Mouse (Mus musculus) spleen, postnatal 4 days (tissue): Measurements from ENCODE around the gene Rabggtb.
A peak's percentile ranks its signal among the peaks of the same experiment; 100 is the strongest.

Experiments used
- DNase-seq, 2 experiments: peaks; one replicate each; pipeline ENCODE4 v3.0.0; 2022; ENCODE audit warnings: low spot score in 2 of 2

The Rabggtb gene

GRCm38 (mm10) chr3:153912546-153913509, at the start of gene Rabggtb:
TSS of gene Rabggtb (minus strand) at chr3:153913009.
- DNase-seq = peak; percentile 96 to 98

- DNase-seq = no peak
These were observed 49.0 kb upstream of the Rabggtb start for GRCm38 (mm10) chr3:153961632-153962389.

- no peak for DNase-seq
These were observed 48.1 kb upstream of the Rabggtb start for GRCm38 (mm10) chr3:153960884-153961283.

- no peak for DNase-seq
These were observed 47.0 kb upstream of the Rabggtb start for GRCm38 (mm10) chr3:153959731-153960207.

GRCm38 (mm10) chr3:153959035-153959730, 46.4 kb upstream of the Rabggtb start:
- no peak for DNase-seq

GRCm38 (mm10) chr3:153957916-153958315, 45.1 kb upstream of the Rabggtb start:
- no peak for DNase-seq

- DNase-seq = no peak
These were observed 35.4 kb upstream of the Rabggtb start for GRCm38 (mm10) chr3:153948176-153948575.

GRCm38 (mm10) chr3:153947271-153947670, 34.5 kb upstream of the Rabggtb start:
- DNase-seq = no peak

- DNase-seq = peak; percentile 97 to 99
These were observed 31.7 kb upstream of the Rabggtb start, which contains the start of gene Acadm for GRCm38 (mm10) chr3:153944335-153944990. TSS of gene Acadm (minus strand) at chr3:153944632.

- no peak for DNase-seq
These were observed 31.1 kb upstream of the Rabggtb start for GRCm38 (mm10) chr3:153943901-153944334.

GRCm38 (mm10) chr3:153943003-153943640, 30.3 kb upstream of the Rabggtb start:
- DNase-seq = no peak

- no peak for DNase-seq
These were observed 28.8 kb upstream of the Rabggtb start for GRCm38 (mm10) chr3:153941613-153942012.

- no peak for DNase-seq
These were observed 27.7 kb upstream of the Rabggtb start for GRCm38 (mm10) chr3:153940486-153940885.

GRCm38 (mm10) chr3:153940021-153940420, 27.2 kb upstream of the Rabggtb start:
- DNase-seq = no peak

- no peak for DNase-seq
These were observed 24.5 kb upstream of the Rabggtb start for GRCm38 (mm10) chr3:153937116-153937810.

GRCm38 (mm10) chr3:153935878-153936277, 23.1 kb upstream of the Rabggtb start:
- DNase-seq = no peak

- DNase-seq = no peak
These were observed 19.7 kb upstream of the Rabggtb start for GRCm38 (mm10) chr3:153932461-153932860.

GRCm38 (mm10) chr3:153929526-153929925, 16.7 kb upstream of the Rabggtb start:
- no peak for DNase-seq

GRCm38 (mm10) chr3:153926333-153926732, 13.5 kb upstream of the Rabggtb start:
- no peak for DNase-seq
